Mouse (Mus musculus) megakaryocyte, embryonic 14.5 days (primary cell): ENCODE results near the gene Sgca. TPM values are rescaled to one million over a fixed set of nuclear protein-coding genes. Genes with fewer than 3 reads are reported as not detected.
A peak's percentile ranks its signal among the peaks of the same experiment; 100 is the strongest.
"Not testable (repeated sequence)": the region's sequence is repeated elsewhere in the genome, so short reads cannot be mapped to it uniquely, and the experiment has no call there.

Experiments
- H3K27me3 ChIP-seq: replicated peaks from 2 replicates; pipeline ENCODE3; 2012; ENCODE audit warnings: inconsistent platforms
- H3K36me3 ChIP-seq: replicated peaks from 2 replicates; pipeline ENCODE3; 2012; ENCODE audit warnings: low read length, inconsistent platforms, mixed read lengths
- H3K4me1 ChIP-seq: 2 replicates; pipeline ENCODE4 v1.6.1; 2012; ENCODE audit warnings: inconsistent platforms
- H3K4me3 ChIP-seq: replicated peaks from 2 replicates; pipeline ENCODE3; 2012; ENCODE audit warnings: moderate library complexity, mild to moderate bottlenecking, inconsistent platforms
- H3K9me3 ChIP-seq: 2 replicates; pipeline ENCODE4 v1.6.1; 2012; ENCODE audit warnings: inconsistent platforms
- FLI1 ChIP-seq: IDR thresholded peaks from 2 replicates; pipeline ENCODE4 v1.6.1; 2012; ENCODE audit warnings: low read length, inconsistent platforms, mixed read lengths
- GATA1 ChIP-seq: IDR thresholded peaks from 3 replicates; pipeline ENCODE4 v1.6.1; 2012; ENCODE audit warnings: mixed read lengths, low read length, inconsistent platforms, borderline replicate concordance
- polyA plus RNA-seq: library from polyadenylated mRNA; stranded (reverse); fragments of >175 nt; gene quantifications from 2 replicates; pipeline ENCODE4 v1.2.3, GENCODE M21; 2012; ENCODE audit warnings: low replicate concordance; ENCODE audit not compliant: insufficient read depth

Sgca gene
- polyA plus RNA-seq = 0.51 TPM in 1 of 2 replicates, not detected in the other

DNA sequence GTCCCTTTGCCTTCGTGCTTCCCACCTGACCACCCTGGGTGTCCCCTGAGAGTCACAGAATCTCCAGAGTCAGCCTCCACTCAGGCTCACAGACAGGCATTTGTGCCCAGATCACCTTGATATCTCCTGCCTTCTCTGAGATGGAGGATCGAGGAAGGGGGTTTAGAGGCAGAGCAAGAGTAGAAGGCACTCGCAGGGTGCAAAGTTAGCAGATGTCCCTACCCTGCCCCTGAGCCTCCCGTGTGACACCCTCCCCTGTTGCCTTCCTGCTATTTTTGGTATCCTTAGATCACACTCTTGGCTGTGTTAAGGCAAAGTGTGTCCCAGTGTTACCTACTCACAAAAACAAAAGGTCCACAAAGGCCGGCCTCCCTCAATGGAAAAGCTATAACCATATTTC, at the start of gene Sgca:
Gene Sgca (minus strand): TSS at position 129 of the 400 bp plus-strand sequence.
- H3K4me3 ChIP-seq = no peak within 1 kb of the TSS
- peaks cover 50% of the 10 kb centered on the region for H3K4me1 ChIP-seq
- peaks cover 25% of the 10 kb centered on the region for H3K27me3 ChIP-seq
- TF ChIP-seq FLI1 = no peak
- no peak for TF ChIP-seq GATA1
- H3K36me3 ChIP-seq = no peaks in the 10 kb centered on the region
- no peaks in the 10 kb centered on the region for H3K9me3 ChIP-seq

- peaks cover 96% of the 10 kb centered on the region for H3K36me3 ChIP-seq
Observed at GRCm38 (mm10) chr11:95025227-95026012, 49.3 kb upstream of the Sgca start.

DNA sequence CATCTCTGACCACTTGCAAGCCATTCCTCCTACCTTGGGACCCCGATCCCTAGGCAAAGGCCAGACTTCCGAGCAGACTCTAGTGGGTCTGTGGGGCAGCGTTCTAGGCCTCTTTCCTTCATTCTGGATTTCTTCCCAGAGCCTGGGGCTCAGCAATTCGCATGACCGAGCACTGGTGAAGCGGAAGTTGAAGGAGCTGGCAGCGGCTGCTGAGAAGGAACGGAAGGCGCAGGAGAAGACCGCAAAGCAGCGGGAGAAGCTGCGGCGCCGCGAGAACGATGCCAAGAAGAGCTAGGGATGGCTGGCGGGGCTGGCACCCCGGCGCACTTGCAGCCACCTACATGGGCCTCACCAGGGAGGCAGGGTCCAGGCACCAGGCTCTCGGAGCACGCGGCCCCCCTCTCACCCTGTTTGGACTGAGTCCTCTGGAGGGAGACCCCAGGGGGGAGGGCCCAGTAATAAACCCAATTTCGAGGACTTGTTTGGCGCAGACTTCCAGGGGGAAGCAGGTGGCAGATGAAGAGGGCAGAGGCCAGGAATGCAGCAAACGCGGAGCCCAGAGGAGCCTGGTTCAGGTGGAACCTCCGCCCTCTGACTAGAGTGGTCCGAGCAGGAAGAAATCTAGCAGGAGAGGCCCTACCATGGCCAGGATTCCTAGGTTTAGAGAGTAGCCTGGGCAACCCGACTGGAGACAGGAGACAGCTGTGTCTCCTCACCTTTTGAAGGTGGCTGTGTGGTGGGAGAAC, 48.5 kb upstream of the Sgca start:
- peaks cover 99% of the 10 kb centered on the region for H3K36me3 ChIP-seq
- TF ChIP-seq FLI1 (no peak), GATA1 (no peak)
- no peaks in the 10 kb centered on the region for H3K9me3 ChIP-seq
- H3K4me1 ChIP-seq = peaks cover 68% of the 10 kb centered on the region
- H3K4me3 ChIP-seq = no peak overlapping the region
- no peaks in the 10 kb centered on the region for H3K27me3 ChIP-seq

More at GRCm38 (mm10) chr11:95025227-95026012, 49.3 kb upstream of the Sgca start:
- H3K4me3 ChIP-seq = no peak overlapping the region
- TF ChIP-seq GATA1 (no peak), FLI1 (no peak)
- H3K4me1 ChIP-seq = peaks cover 60% of the 10 kb centered on the region
- no peaks in the 10 kb centered on the region for H3K27me3 ChIP-seq
- no peaks in the 10 kb centered on the region for H3K9me3 ChIP-seq

- peaks cover 99% of the 10 kb centered on the region for H3K36me3 ChIP-seq
- TF ChIP-seq FLI1 (no peak), GATA1 (no peak)
- H3K9me3 ChIP-seq = no peaks in the 10 kb centered on the region
- H3K4me3 ChIP-seq = no peak overlapping the region
- peaks cover 80% of the 10 kb centered on the region for H3K4me1 ChIP-seq
- no peaks in the 10 kb centered on the region for H3K27me3 ChIP-seq
Observed at GRCm38 (mm10) chr11:95023481-95023880, 47.4 kb upstream of the Sgca start.

GRCm38 (mm10) chr11:95022237-95022992, 46.3 kb upstream of the Sgca start:
- Histone ChIP-seq H3K4me3 (no peak overlapping the region), H3K4me1 (peaks cover 90% of the 10 kb centered on the region), H3K27me3 (no peaks in the 10 kb centered on the region), H3K9me3 (no peaks in the 10 kb centered on the region), H3K36me3 (peaks cover 99% of the 10 kb centered on the region)
- TF ChIP-seq FLI1 = no peak
- TF ChIP-seq GATA1 = no peak

DNA sequence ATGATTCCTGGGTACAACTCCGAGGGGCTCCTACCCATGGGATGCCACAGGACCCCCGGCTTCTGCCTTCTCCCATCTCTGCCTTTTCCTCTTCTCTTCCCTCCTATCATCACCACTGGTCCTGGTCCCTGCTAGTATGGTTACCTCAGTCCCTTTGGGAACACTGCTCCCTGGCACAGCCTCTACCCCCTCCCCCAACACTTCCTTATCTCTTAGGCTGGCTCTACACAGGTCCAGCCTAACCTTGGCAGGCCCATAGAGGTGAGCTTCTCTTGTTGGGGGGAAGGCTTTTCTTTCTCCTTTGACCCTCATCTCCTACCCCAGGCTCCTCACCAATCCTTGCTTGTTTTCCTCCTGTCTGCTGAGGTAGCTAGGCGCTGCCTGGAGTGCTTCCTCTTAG, 39.4 kb upstream of the Sgca start:
- Histone ChIP-seq H3K9me3 (no peaks in the 10 kb centered on the region), H3K4me1 (peaks cover 91% of the 10 kb centered on the region), H3K36me3 (peaks cover 91% of the 10 kb centered on the region), H3K27me3 (no peaks in the 10 kb centered on the region), H3K4me3 (peak overlapping the region; percentile 75)
- no peak for TF ChIP-seq FLI1
- TF ChIP-seq GATA1 = no peak

DNA sequence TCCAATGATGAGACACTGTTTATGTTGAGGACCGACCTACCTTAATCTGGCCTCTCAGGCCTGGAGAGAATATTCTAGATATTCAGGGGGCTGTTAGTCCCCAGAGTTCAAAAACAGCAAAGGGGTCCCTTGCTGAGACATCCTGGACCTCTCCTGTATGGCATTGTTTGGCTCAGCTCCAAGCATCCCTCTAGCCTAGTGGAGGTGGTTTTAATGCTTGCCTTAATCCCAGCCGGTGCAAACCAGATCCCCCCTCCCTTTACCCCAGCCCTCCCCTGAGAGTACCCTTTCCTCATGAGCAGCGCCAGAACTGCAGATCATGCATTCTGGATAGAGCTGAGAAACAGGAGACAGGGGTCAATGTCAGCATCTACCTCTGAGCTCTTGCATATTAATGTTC, 36.4 kb upstream of the Sgca start:
- Histone ChIP-seq H3K9me3 (no peaks in the 10 kb centered on the region), H3K4me3 (peak overlapping the region; percentile 94), H3K36me3 (peaks cover 67% of the 10 kb centered on the region), H3K4me1 (peaks cover 81% of the 10 kb centered on the region), H3K27me3 (no peaks in the 10 kb centered on the region)
- TF ChIP-seq FLI1 = no peak
- no peak for TF ChIP-seq GATA1

DNA sequence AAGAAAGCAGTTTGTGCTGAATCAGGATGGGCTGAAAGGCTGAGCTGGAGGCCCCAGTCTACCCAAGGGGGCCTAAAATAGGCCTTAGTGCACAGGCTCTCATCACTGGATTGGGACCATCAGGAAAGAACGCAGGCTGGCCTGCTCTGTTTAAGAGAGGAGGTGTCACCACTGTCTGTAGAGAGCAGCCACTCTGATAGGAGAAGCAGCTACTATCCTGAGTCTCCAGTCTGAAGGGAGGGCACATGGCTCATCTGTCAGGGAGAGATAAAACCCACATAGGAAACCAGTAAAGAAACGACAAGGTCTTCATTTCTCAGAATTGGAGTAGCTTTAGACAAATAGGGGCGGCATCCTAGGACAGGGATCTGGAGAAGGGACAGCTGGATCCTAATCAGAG, 35.9 kb upstream of the Sgca start:
- peak overlapping the region; percentile 94 for H3K4me3 ChIP-seq
- H3K9me3 ChIP-seq = no peaks in the 10 kb centered on the region
- peaks cover 81% of the 10 kb centered on the region for H3K4me1 ChIP-seq
- TF ChIP-seq GATA1 = peak; percentile 98
- no peak for TF ChIP-seq FLI1
- no peaks in the 10 kb centered on the region for H3K27me3 ChIP-seq
- peaks cover 65% of the 10 kb centered on the region for H3K36me3 ChIP-seq

DNA sequence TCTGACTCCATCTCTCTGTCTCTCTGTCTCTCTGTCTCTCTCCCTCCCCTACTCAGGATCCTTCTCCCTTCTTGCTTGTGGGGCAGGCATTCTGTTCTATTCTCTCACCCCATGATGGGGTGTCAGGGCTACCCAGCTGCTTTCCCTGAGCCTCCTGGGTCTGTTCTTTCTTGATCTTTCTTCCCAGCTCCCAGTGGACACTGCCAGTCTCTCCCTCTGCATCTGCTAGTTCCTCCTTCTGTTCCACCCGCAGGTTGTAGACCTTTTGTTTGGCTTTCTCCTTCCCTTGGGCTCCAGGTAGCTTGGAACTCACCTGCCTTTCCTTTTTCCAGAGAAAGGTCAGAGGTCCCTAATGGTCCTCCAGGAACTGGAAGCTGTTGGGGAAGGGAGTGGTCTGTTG, 35.3 kb upstream of the Sgca start:
- no peaks in the 10 kb centered on the region for H3K9me3 ChIP-seq
- peaks cover 81% of the 10 kb centered on the region for H3K4me1 ChIP-seq
- peaks cover 58% of the 10 kb centered on the region for H3K36me3 ChIP-seq
- no peaks in the 10 kb centered on the region for H3K27me3 ChIP-seq
- H3K4me3 ChIP-seq = peak overlapping the region; percentile 94
- TF ChIP-seq FLI1 (no peak), GATA1 (no peak)

DNA sequence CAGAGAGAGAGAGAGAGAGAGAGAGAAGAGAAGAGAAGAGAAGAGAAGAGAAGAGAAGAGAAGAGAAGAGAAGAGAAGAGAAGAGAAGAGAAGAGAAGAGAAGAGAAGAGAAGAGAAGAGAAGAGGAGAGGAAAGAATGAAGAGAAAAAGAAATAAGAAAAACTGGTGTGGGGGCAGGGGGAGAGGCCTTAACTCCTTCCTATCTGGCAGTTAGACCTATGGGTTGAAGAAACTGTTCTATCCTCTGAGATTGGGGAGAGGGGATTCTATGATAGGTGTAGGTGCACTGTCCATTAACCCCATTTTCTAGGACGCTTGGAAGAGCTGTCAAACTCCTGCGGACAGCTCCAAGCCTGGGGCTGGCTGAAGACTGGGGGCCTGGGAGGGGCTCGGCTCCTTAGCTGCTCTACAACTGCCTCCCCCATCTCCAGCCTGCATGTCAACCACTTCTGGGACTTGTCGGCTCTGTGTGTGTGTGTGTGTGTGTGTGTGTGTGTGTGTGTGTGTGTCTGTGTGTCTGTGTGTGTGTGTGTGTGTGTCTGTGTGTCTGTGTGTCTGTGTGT, 34.8 kb upstream of the Sgca start:
- Histone ChIP-seq H3K4me3 (peak overlapping the region; percentile 99), H3K36me3 (peaks cover 57% of the 10 kb centered on the region), H3K4me1 (peaks cover 81% of the 10 kb centered on the region)
- H3K9me3 ChIP-seq, H3K27me3 ChIP-seq: not testable (repeated sequence)
